Mouse (Mus musculus): Measurements from ENCODE around the gene Nsmf. TPM values are rescaled to one million over a fixed set of nuclear protein-coding genes. Genes with fewer than 3 reads are reported as not detected.

The Nsmf gene
- 10 to 100 TPM; 36.2 to 56.6 TPM for polyA plus RNA-seq (2012; fragmentation: generic; extraction: Trizol)

DNA sequence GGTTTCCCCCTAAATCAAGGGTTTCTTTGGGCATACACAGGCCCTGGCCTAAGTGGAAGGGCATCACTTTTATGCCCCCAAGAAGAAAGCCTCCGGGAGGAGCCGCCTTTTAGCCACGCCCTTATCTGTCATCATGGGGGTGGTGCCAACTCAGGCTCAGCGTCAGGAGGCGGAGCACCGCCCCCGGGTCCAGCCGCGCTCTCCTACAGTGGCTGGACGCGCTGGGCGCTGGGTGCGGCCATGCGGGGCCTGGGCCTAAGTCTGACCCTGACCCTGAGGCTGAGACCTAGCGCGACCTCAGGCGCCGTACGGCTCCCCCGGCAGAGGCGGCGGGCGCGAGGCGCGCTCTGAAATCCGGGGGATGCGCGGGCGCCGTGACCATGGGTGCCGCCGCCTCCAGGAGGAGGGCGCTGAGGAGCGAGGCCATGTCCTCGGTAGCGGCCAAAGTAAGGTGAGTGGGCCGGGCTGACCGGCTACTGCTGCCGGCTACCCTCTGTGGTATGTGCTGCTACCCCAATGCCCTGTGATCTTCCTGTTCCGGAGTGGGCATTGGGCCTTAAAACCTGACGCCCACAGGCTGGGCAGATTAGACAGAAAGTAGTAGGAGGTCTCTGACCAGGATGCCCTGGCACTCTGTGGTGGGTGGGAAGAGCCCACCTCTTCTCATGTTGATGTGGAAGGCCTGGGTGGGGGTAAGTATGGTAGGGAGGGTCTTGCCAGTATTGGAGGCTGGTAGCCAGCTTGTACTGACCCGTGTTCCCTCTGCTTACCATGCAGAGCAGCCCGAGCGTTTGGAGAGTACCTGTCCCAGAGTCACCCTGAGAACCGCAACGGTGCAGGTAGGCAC is at the start of gene Nsmf:
Nsmf (plus strand) TSS at position 135 of the 847 bp plus-strand sequence.

DNA sequence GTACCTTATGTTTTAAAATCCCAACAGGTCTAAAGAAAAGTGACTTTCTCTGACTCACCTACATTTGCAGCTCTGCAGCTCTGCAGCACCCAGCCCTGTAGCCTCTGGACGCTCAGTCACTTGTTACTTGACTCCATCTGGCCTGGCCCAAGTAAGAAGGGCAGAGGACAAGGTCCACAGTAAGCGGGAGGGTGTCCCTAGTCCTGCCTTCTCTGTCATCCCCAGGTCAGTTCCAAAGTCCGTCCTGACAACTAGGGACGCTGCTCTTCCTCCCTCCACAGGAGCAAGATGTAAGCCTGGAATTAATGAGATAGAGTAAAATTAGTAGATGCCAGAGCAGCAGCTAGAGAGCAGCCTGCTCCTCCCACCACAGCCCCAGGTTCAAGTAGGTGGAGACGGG is 25.9 kb downstream of the Nsmf start, which contains the start of gene Entpd8:
Entpd8 (plus strand) TSS at position 229 of the 400 bp plus-strand sequence.

DNA sequence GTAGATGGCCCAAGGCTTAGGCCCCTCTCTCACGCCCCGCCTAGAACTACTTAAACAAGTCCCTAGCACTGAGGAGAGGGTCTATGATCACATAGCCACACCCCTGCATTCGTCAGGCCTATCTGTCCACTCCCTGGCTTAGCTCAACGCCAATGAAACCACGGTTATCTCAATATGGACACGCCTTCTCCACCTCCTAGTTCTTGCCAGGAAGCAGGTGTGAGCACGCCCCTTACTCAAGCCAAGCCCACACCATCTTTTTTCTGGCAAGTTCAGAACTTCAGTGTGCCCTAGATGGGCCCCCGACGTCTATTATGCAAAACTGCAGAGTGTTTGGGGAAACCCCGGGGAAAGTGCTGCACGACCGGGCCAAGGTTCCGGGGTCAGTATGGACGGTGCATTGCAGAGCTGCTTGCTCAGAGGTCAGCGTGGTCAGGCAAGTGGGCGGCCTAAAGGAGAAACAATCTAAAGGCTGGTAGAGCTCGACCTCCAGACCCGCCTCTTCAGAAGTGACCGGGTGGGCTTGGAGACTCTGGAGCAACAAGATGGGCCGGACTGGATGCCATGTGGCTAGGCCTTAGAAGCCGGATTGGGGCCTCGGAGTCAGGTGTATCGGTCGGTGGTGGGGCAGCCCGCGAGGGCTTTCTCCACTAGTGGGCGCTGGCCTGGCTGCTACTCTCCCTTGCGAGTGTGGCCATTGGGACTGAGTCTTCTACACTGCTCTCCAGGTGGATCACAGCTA is 41.1 kb downstream of the Nsmf start, which contains the start of gene Noxa1:
Noxa1 (minus strand) TSS at position 41 of the 742 bp plus-strand sequence.

Other genes with a start within 250 kb of the Nsmf start
- 10 to 100 TPM in 1 of 2 experiments, 1 to 10 TPM in 1; 2.6 to 25.3 TPM for gene Ehmt1, start 134.7 kb upstream of the Nsmf start, polyA plus RNA-seq (2012; fragmentation: generic; extraction: Trizol)
- 10 to 100 TPM; 18.0 to 19.2 TPM for gene Arrdc1, start 119.1 kb upstream of the Nsmf start, polyA plus RNA-seq (2012; fragmentation: generic; extraction: Trizol)
- gene Zmynd19, start 104.6 kb upstream of the Nsmf start, polyA plus RNA-seq (2012; fragmentation: generic; extraction: Trizol), result 10 to 100 TPM; 11.8 to 18.9 TPM
- 10 to 100 TPM in 1 of 2 experiments, 1 to 10 TPM in 1; 6.6 to 19.2 TPM for gene Dph7, start 92.0 kb upstream of the Nsmf start, polyA plus RNA-seq (2012; fragmentation: generic; extraction: Trizol)
- 10 to 100 TPM; 54.1 to 79.8 TPM for gene Mrpl41, start 79.3 kb upstream of the Nsmf start, polyA plus RNA-seq (2012; fragmentation: generic; extraction: Trizol)
- gene Pnpla7, start 78.3 kb upstream of the Nsmf start, polyA plus RNA-seq (2012; fragmentation: generic; extraction: Trizol), result 10 to 100 TPM in 1 of 2 experiments, 1 to 10 TPM in 1; 4.3 to 10.4 TPM
- not detected for gene Entpd8, start 25.9 kb downstream of the Nsmf start, polyA plus RNA-seq (2012; fragmentation: generic; extraction: Trizol)
- gene Noxa1, start 40.8 kb downstream of the Nsmf start, polyA plus RNA-seq (2012; fragmentation: generic; extraction: Trizol), result under 1 TPM in 1 of 2 experiments, not detected in 1; 0.04 TPM
- under 1 TPM; 0.13 to 0.19 TPM for gene Nrarp, start 126.4 kb downstream of the Nsmf start, polyA plus RNA-seq (2012; fragmentation: generic; extraction: Trizol)
- gene Tor4a, start 142.5 kb downstream of the Nsmf start, polyA plus RNA-seq (2012; fragmentation: generic; extraction: Trizol), result 10 to 100 TPM in 1 of 2 experiments, 1 to 10 TPM in 1; 9.1 to 26.9 TPM
- gene Nelfb, start 157.1 kb downstream of the Nsmf start, polyA plus RNA-seq (2012; fragmentation: generic; extraction: Trizol), result 10 to 100 TPM; 29.0 to 67.4 TPM
- under 1 TPM in 1 of 2 experiments, not detected in 1; 0.02 TPM for gene Stpg3, start 160.3 kb downstream of the Nsmf start, polyA plus RNA-seq (2012; fragmentation: generic; extraction: Trizol)
- 1 to 10 TPM in 1 of 2 experiments, not detected in 1; 1.6 TPM for gene Fam166a, start 164.4 kb downstream of the Nsmf start, polyA plus RNA-seq (2012; fragmentation: generic; extraction: Trizol)
- gene Tubb4b, start 170.3 kb downstream of the Nsmf start, polyA plus RNA-seq (2012; fragmentation: generic; extraction: Trizol), result 100 to 1,000 TPM; 598 to 649 TPM
- not detected for gene Slc34a3, start 180.0 kb downstream of the Nsmf start, polyA plus RNA-seq (2012; fragmentation: generic; extraction: Trizol)
- not detected for gene Rnf224, start 182.4 kb downstream of the Nsmf start, polyA plus RNA-seq (2012; fragmentation: generic; extraction: Trizol)
- not detected for gene Rnf208, start 187.9 kb downstream of the Nsmf start, polyA plus RNA-seq (2012; fragmentation: generic; extraction: Trizol)
- gene Cysrt1, start 188.1 kb downstream of the Nsmf start, polyA plus RNA-seq (2012; fragmentation: generic; extraction: Trizol), result under 1 TPM; 0.08 to 0.35 TPM
- gene AL732309.1, start 192.5 kb downstream of the Nsmf start, polyA plus RNA-seq (2012; fragmentation: generic; extraction: Trizol), result 1 to 10 TPM; 2.2 to 6.1 TPM
- 10 to 100 TPM; 38.1 to 48.4 TPM for gene Tmem203, start 201.1 kb downstream of the Nsmf start, polyA plus RNA-seq (2012; fragmentation: generic; extraction: Trizol)
- gene Tprn, start 208.3 kb downstream of the Nsmf start, polyA plus RNA-seq (2012; fragmentation: generic; extraction: Trizol), result 10 to 100 TPM; 10.9 to 14.3 TPM
- 100 to 1,000 TPM; 140 to 186 TPM for gene Ssna1, start 218.1 kb downstream of the Nsmf start, polyA plus RNA-seq (2012; fragmentation: generic; extraction: Trizol)
- 100 to 1,000 TPM in 1 of 2 experiments, 10 to 100 TPM in 1; 98.4 to 128 TPM for gene Anapc2, start 218.1 kb downstream of the Nsmf start, polyA plus RNA-seq (2012; fragmentation: generic; extraction: Trizol)
- not detected for gene Tmem210, start 233.8 kb downstream of the Nsmf start, polyA plus RNA-seq (2012; fragmentation: generic; extraction: Trizol)
- gene Lrrc26, start 235.6 kb downstream of the Nsmf start, polyA plus RNA-seq (2012; fragmentation: generic; extraction: Trizol), result not detected